Mouse (Mus musculus): ENCODE data around the gene Stag3. TPM values are rescaled to one million over a fixed set of nuclear protein-coding genes. Genes with fewer than 3 reads are reported as not detected.

Stag3 gene
- total RNA-seq, 2 experiments from 2014 or later: 0.13 TPM; not detected in 1

DNA sequence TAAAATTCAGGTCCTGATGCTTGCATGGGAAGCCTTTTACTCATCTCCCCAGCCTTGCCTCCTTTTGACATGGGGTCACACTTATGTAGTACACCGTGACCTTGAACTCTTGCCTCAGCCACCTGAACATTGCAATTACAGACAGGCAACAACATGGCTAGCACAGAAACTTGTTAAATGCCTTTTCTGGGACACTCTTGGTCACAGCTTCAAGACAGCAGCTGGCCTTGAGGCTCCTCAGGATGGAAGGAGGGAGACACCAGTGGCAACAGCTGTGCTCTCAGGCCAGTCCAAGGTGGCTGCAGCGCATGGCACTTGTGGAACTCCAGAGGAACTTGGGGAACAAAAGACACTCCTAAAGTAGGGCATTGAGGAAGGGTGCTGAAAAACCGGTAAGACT, 12.9 kb upstream of the Stag3 start:
- DNase-seq (ENCODE audit: low spot score in 2 of 2): no peak

GRCm38 (mm10) chr5:138268980-138269379, 11.1 kb upstream of the Stag3 start:
- no peak for DNase-seq (ENCODE audit: low spot score in 2 of 2)

DNA sequence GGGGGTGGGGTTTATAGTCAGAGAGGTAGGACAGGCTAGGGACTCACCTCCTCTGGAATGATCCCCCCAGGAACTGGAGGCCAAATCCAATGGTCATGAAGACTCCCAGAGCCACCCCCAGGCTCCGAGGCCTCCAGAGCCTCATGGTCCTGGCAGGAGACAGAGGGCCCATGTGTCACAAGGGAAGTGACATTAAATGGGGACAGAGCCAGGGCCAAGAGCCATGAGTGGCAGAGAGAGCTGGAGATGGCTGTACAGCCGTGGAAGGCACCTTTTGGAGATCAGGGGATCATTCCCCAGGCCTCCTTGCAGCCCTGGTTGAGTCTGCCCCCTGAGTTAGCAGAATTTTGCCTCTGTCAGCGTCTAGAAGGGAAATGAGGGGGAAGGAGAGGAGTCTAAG, 8.8 kb upstream of the Stag3 start:
- no peak for DNase-seq (ENCODE audit: low spot score in 2 of 2)

GRCm38 (mm10) chr5:138272409-138272923, 7.6 kb upstream of the Stag3 start, which contains the start of gene Gal3st4:
Gene Gal3st4, minus strand, starts transcription at chr5:138272840.
- no peak for DNase-seq (ENCODE audit: low spot score in 2 of 2)

DNA sequence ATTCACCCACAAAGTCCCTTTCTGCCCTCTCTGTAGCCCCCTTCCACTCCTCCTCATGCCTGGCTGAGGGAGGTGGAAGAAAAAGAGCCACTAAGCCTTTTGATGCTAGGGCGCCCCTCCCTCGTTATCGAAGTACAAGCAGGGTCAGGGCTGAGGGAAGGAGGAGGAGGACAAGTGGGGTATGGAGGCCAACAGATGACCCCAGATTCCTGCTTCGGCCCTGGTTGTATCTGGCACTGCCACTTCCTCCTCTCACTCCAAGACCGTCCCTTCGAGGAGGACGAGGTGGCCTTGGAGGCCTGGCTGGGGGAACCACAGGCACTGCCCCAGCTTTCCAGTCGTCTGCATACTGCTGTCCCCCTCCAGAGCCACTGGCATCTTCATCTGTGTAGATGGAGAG, 5.9 kb upstream of the Stag3 start:
- no peak for DNase-seq (ENCODE audit: low spot score in 2 of 2)

- no peak for DNase-seq (ENCODE audit: low spot score in 2 of 2)
These were observed 4.6 kb upstream of the Stag3 start for GRCm38 (mm10) chr5:138275216-138276050.

- DNase-seq (ENCODE audit: low spot score in 2 of 2): no peak
These were observed 2.0 kb upstream of the Stag3 start for GRCm38 (mm10) chr5:138277994-138278393.

- DNase-seq (ENCODE audit: low spot score in 2 of 2): no peak
These were observed 357 bp downstream of the Stag3 start for GRCm38 (mm10) chr5:138280425-138280768.

- DNase-seq (ENCODE audit: low spot score in 2 of 2): no peak
These were observed 789 bp downstream of the Stag3 start for GRCm38 (mm10) chr5:138280829-138281228.

DNA sequence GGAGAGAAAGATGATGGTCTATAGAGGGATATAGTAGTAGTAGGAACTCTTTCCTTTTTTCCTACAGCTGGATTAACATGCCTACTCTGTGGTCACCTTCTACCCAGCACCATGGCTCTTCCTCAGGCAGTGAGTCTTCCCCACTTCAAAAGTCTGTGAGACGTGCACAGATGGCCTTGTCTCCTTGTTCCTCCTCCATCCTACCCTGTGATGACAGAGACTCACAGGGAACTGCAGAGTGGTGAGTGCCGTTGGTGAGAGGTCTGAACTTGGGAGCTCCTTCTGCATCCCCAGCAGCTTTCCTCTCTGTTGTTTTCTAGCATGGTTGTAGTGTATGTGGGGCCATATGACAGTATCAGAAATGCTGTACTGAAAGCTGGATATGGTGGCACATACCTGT, 1.8 kb downstream of the Stag3 start:
- no peak for DNase-seq (ENCODE audit: low spot score in 2 of 2)

GRCm38 (mm10) chr5:138283540-138283939, 3.5 kb downstream of the Stag3 start:
- no peak for DNase-seq (ENCODE audit: low spot score in 2 of 2)

GRCm38 (mm10) chr5:138287861-138288260, 7.8 kb downstream of the Stag3 start:
- DNase-seq (ENCODE audit: low spot score in 2 of 2): no peak

DNA sequence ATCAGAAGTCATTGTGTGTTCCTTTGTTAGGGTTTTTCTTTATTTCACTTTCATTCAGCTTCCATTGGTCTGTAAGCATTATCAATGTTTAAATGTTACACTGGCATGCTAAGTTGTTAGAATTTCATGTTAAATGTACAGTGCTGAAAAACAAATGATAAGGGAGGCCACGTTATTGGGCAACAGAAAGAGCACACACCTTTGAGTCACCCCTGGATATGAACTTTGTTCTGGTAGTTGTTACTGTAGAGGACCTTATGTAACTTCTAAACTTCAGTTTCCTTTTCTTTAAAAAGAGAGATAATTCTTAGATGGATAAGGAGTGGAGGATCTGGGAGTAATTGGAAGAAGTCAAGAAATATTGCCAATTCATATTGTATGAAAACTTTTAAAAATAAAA, 11.6 kb downstream of the Stag3 start:
- DNase-seq (ENCODE audit: low spot score in 2 of 2): no peak

DNA sequence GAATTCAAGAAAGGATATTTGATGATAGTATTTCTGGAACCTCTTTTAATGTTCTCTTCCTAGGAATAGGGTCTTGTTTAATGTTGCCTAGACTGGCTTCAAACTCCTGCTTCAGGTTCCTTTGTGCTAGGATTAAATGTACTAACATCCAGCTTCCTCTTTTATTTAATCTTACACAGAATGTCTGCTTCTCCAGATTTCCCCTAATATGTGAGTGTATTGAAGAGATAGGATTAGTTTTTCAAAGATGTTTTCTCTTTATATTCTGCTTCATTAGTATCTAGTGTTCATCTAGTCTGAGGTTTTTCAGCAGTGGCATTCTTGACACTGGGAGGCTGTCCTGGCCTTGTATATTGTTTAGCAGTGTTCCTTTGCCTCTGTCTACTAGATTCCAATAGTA, 14.1 kb downstream of the Stag3 start:
- DNase-seq (ENCODE audit: low spot score in 2 of 2): no peak

DNA sequence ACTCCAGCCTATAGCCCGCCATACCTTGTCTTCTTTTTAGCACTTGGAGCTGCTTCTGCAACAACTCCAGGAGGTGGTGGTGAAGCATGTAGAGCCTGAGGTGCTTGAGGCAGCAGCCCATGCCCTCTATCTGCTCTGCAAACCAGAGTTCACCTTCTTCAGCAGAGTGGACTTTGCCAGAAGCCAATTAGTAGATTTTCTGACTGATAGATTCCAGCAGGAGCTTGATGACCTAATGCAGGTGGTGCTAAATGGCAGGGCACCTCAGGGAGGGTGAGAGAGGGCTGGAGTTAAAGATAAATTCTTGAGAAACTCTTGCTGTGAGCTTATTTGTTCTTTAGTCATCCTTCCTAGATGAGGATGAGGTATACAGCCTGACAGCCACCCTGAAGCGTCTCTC, 19.6 kb downstream of the Stag3 start:
- DNase-seq (ENCODE audit: low spot score in 2 of 2): no peak

GRCm38 (mm10) chr5:138312795-138313194, 32.8 kb downstream of the Stag3 start:
- no peak for DNase-seq (ENCODE audit: low spot score in 2 of 2)

- no peak for DNase-seq (ENCODE audit: low spot score in 2 of 2)
These were observed 61.6 kb downstream of the Stag3 start, which contains the start of gene Pvrig for GRCm38 (mm10) chr5:138341661-138342060. Gene Pvrig, plus strand, starts transcription at chr5:138341961.

DNA sequence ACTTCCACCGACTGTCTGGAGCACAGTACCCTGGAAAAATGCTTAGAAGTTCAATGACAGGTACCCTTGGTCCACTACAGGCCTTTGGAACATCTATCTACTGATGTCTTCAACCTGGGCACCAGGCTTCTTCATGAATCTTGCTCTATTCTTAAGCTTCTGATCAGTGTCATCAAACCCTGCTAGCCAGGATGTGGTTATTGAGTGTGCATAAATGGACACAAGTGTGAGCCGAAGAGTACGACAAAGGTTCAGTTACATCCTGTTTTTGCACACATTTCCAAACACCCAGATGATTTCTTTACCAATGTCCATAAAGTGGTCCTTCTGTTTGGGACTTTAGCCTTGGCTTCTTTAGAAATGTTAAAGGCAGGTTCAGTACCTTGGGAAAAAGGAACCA, 63.2 kb downstream of the Stag3 start:
- DNase-seq (ENCODE audit: low spot score in 2 of 2): no peak

Other genes starting within 250 kb of the Stag3 start
- gene Smok3c, start 227.0 kb upstream of the Stag3 start, total RNA-seq (2021): not detected
- 10 to 100 TPM; 30.9 to 37.9 TPM for gene Zkscan1, start 195.2 kb upstream of the Stag3 start, total RNA-seq (2021)
- 10 to 100 TPM; 13.4 to 15.3 TPM for gene Zscan21, start 163.3 kb upstream of the Stag3 start, total RNA-seq (2021)
- gene Zfp113, start 124.5 kb upstream of the Stag3 start, total RNA-seq (2021): 10 to 100 TPM; 10.1 to 10.9 TPM
- gene Cops6, start 119.2 kb upstream of the Stag3 start, total RNA-seq (2021): 100 to 1,000 TPM; 130 to 145 TPM
- gene Ap4m1, start 108.2 kb upstream of the Stag3 start, total RNA-seq (2021): 10 to 100 TPM; 15.9 to 18.5 TPM
- gene Mcm7, start 107.8 kb upstream of the Stag3 start, total RNA-seq (2021): 10 to 100 TPM; 17.3 to 28.1 TPM
- 10 to 100 TPM; 40.6 to 41.6 TPM for gene Taf6, start 92.8 kb upstream of the Stag3 start, total RNA-seq (2021)
- gene Cnpy4, start 92.8 kb upstream of the Stag3 start, total RNA-seq (2021): 10 to 100 TPM; 21.6 to 25.3 TPM
- gene Mblac1, start 85.9 kb upstream of the Stag3 start, total RNA-seq (2021): 1 to 10 TPM; 6.4 to 9.0 TPM
- under 1 TPM in 1 of 2 experiments, not detected in 1; 0.48 TPM for gene Nxpe5, start 54.3 kb upstream of the Stag3 start, total RNA-seq (2021)
- 10 to 100 TPM; 80.1 to 80.3 TPM for gene Lamtor4, start 24.8 kb upstream of the Stag3 start, total RNA-seq (2021)
- 10 to 100 TPM; 27.7 to 30.1 TPM for gene BC037034, start 16.2 kb upstream of the Stag3 start, total RNA-seq (2021)
- under 1 TPM in 1 of 2 experiments, not detected in 1; 0.58 TPM for gene Gal3st4, start 7.4 kb upstream of the Stag3 start, total RNA-seq (2021)
- gene Gm43720, start 282 bp upstream of the Stag3 start, total RNA-seq (2021): not detected
- under 1 TPM; 0.51 to 0.89 TPM for gene Gpc2, start 235 bp upstream of the Stag3 start, total RNA-seq (2021)
- under 1 TPM in 1 of 2 experiments, not detected in 1; 0.64 TPM for gene Pvrig, start 61.7 kb downstream of the Stag3 start, total RNA-seq (2021)
- gene Zfp157, start 161.2 kb downstream of the Stag3 start, total RNA-seq (2021): 1 to 10 TPM; 4.7 to 8.1 TPM

Data from adrenal gland, adult 18-20 months (tissue).